Mouse (Mus musculus): ENCODE measurements around the gene Nxpe4.
"Not testable (repeated sequence)": the region's sequence is repeated elsewhere in the genome, so short reads cannot be mapped to it uniquely, and the experiment has no call there.

Gene Nxpe4

DNA sequence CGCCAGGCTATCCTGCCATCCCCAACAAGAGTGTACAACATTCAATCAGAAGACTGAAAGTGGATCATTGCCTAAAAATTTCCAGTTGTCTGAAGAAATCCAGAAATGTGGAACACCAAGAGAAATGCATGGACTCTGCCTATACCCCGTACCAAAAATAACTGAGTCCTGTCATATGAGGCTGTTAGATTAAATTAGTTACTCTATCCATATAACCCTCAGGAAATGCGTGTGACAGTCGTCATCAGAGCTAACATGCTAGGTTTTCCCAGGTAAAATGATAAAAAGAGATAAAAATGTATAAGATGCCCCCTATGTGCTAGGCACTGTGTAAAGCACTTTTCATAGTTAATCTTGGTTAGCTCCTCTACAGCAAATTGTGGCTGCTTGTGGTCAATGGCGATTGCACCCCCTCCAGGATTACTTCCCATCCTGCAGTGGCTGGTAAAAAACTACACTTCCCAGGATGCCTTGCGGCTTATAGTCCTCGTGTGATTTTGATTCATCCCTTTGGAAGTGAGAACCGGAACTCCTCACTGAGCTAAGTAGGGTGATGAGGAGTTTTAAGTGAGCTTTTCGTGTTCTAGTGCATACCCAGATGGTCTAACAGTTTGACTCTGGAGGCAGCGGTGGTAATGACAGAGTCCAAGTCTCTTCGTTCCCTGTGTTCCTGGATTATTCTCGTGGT, at the start of gene Nxpe4:
Gene Nxpe4 (plus strand): TSS at position 519 of the 688 bp plus-strand sequence.
- peak; percentile 7 for DNase-seq (ENCODE audit: low read depth)

DNA sequence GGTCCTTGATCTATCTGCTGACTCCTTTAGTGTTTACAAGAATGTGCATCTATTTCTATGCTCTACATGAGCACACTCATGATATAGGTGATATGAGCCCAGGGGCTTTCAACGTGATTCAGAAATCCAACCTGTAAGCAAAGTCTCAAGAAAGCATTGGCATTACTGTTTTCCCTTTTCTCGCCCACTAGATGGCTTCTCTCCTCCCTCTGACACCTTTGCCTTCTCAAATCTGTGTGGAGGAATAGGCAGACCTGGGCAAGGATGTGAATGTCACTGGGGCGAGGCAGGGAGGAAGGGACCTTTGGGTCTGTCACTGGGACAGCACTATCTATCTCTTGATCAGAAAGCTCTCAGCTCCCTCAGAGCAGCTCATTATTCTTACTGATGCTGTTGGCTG, 35.0 kb upstream of the Nxpe4 start:
- no peak for DNase-seq (ENCODE audit: low read depth)

DNA sequence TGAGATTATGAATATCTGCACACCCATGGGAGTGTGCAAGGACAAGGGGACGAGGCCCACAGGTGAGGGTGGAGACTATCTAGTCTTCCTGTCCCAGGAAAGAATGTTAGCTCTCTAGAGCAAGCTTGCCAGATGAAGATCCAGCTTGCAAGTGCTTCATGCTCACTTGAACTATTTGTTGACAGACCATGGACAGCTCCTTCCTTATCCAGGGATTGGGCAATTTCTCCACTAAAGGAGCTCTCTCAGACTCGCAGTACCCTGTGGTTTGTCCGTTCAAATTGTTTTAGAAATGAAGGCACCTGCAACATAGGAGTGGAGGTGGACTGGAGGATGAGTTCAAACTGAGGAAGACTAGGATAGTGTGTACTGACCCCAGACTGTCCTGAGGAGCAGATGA, 24.3 kb upstream of the Nxpe4 start:
- no peak for DNase-seq (ENCODE audit: low read depth)

DNA sequence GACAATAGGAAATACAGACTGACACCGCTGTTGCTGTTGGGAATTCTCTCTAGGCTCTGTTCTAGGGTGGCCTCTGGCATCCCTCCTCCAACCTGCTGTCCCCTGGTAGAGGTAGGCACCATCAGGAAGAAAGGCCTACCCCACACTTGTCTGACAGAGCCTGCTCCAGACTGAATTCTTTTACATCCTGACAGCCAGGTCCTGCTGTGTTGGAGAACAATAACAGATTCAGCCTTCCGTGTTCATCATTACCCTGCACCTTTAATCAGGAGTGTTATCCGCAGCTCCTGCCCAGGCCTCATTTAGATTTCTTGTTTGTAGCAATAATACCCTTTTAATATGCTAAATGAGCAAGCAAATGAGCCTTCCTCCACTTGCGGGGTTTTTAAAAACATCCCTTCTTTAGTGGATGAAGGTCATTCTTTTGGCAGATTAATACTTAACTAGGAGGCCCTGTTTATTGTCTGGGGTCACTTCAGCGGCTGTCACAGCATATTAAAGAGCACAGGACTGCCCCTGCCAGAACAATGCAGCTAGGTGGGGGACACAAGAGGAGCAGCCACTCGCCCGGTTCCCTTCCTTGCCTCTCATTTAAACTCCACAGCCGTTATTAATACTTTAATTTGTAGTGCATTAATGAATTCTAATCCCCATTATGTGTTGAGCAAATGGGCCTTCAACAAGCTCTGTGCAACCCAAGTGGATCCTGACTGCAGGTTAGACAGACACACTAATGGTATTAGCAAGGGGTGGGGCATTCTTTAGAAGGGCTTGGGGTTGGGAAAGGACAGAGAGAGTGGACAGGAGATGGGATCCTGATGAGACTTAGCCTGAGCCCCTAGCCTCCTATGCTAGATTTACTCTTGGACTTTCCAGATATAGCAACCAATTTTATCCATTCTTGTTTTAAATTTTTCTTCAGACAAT, 21.1 kb upstream of the Nxpe4 start:
- no peak for DNase-seq (ENCODE audit: low read depth)

DNA sequence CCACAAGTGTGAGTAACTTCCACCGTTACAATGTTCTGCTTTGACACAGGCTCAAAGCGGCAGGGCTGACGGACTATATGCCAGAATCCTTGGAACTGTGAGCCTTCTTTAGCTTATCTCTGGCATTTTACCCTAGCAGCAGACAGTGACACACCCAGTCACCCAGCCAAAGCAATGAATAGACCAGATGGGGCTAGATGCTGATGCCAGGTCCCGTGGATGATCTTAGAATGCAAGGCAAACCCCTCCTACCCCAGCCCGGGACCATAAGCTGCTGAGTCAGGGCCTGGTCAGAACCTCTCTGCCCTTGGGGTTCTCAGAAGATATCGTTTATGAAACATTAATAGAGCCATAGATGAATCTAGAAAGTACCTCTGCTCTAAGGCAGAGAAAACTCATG, 19.2 kb upstream of the Nxpe4 start:
- DNase-seq (ENCODE audit: low read depth): no peak

DNA sequence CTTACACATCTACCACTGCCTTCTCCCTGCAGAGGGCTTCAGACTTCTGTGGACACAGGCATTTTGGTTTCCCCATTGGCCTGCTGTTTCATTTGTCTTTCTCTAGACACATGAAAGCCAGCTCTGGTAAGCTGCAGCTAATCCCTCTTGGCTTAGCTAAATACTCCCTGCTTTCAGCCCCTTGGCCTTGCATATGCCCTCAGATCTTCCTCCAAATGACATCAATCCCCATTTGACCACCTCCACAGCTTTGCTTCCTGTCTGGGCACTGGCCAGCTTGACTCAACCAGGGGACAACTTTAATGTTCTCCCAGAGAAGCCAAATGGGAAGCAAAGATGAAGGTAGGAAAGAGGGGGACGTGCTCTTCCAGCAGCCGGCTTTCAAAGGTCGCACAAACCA, 15.1 kb upstream of the Nxpe4 start:
- no peak for DNase-seq (ENCODE audit: low read depth)

DNA sequence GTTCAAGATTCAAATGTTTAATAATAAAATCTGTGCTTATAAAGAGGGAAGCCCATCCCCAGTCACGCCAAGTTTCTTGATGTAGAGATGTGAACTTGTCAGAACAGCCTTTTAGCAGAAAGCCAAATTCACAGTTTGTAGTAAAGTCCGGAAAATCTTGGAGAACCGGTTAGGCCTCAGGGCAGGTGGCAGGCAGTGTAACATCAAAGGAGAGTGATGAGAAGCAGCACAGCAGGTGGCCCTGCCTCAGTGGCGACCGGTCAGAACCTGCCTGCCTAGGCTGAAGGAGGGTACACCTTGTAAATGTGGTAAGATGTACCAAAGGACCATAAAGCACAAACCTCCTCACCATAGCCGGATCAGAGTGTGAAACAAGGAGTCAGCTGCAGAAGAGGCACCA, 4.7 kb downstream of the Nxpe4 start:
- not testable (repeated sequence) for DNase-seq (ENCODE audit: low read depth)

DNA sequence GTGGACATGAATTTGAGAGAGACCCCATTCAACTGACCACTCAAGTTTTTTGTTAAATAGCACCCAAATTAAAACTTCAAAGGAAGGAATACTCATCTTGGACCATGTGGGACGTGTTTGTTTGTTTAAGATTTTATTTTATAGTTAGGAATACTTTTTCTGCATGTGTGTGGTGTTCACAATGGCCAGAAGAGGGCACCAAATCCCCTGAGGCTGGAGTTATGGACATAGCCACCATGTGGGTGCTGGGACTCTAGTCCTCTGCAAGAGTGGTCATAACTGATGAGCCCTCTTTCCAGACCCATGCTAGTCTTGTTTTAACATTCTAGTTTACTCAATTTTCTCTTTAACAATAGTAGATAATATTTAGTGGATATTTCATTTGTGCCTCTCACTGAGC, 14.9 kb downstream of the Nxpe4 start:
- peak; percentile 20 for DNase-seq (ENCODE audit: low read depth)

DNA sequence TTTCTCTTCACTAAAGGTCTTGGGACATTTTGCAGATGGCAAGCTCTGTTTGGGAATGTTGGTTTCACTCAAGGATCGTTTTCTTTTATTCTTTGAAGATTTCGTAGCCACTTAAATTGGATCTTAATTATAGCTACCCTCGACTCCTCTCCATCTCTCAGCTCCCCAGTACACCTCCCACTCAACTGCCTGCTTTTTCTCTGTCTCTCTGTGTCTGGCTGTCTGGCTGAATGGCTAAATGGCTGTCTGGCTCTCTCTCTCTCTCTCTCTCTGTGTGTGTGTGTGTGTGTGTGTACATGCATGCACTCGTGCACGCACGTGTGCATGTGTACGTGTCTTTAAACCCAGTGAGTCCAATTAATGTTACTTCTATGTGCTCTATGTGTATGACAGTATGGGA, 19.5 kb downstream of the Nxpe4 start:
- DNase-seq (ENCODE audit: low read depth): no peak

DNA sequence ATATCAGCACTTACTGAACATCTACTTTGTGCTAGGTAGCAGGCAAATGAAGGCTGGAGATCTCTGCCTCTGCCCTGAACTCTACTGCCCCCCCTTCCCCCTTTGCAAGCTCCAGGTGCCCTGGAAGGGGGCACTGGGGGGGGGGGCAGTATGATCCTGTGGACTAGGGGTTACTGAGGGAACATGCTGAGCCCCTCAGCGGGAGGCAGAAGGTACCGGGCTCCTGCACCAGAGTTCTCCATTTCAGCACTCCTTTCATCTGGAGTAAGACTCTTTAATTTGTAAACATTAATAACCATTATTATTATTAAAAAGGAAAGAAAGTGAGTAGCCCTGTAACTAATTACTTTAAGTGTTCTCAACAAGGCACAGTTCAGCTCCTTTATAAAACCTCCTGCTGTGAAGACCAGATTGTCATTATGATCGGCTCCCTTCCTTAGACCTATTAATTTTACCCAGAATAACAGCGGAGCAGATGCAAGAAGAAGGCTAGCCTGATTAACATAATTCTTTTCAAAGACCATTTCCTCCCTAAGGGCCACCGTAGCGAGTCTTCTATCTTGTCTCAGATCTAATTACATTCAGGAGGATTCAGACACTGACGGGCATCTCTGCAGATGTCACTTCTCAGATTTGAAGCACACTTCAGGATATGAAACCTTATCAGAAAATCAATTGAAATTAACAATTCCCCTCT, 21.0 kb downstream of the Nxpe4 start:
- DNase-seq (ENCODE audit: low read depth): no peak

DNA sequence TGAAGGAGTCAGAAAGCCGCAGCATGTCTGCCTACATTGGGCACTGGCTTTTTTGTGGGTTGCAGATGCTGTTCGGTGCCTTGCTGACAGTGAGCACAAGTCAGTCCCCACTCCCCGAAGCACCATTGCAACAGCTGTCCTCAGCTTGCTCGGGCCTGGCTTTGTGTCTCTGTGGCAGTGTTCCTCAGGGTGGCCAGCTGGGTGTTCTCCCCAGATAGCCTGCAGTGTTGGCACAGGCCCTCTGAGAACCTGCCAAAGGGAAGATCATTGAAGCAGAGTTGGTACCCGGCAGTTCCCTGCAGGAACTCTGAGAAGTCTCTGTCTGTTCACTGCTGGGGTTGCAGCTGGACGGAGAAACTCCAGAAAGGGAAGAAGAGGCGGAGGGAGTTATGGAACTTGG, 22.5 kb downstream of the Nxpe4 start:
- DNase-seq (ENCODE audit: low read depth): no peak

DNA sequence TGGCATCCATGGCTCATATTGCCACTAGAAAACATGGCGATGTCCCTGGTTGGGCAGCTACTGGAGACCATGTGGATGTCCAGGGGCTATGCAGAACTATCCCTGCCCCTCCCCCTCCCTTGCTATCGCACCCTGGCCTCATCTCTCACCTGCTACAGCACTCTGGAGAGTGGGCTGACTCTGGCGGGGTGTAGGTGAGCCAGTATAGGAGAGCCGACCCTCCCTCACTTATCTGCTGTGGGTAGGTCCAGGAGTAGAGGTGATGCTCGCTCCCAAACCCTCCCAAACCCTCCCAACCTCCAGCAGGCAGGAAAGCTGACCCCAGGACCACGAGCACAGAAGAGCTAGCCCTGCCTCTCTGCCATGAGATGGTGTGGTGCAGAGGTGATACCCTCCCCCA, 27.0 kb downstream of the Nxpe4 start:
- DNase-seq (ENCODE audit: low read depth): no peak

DNA sequence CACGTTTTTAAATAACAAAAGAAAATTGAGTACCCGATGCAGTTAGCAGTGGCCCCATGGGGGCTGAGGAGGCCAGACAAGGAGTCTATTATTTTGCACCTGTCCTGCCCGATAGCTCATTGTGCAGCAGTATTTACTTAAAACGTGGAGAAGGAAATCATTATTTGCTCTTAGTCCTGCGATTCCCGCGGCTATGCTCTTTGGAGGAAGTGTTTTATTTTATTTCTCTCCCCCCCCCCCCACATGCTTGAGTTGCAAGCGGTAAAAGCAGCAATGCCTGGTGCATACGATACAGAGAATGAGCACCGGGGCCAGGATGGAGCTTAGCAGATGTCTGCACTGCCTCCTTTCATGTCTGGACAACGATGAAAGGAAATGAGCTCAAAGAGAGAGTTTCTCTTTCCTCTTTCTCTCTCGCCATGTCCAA, 35.6 kb downstream of the Nxpe4 start:
- DNase-seq (ENCODE audit: low read depth): no peak

DNA sequence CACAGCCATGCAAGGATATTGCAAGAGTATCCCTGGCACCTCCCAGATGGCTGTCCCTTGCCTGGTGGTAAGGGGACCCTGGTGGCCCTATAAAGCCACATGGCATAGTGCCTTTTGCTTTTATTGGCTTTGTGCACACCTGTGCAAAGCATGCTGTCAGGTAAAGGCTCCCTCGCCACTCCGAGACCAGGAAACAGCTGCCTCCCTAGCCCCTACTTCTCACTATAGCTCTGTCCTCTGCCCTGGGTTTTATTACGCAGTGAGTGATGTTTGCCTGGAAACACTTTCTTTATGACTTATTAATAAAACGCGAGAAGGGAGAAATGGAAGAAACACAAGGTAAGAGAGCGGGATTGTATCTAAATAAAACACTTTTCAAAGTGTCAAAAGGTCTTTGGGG, 49.1 kb downstream of the Nxpe4 start:
- DNase-seq (ENCODE audit: low read depth): no peak

DNA sequence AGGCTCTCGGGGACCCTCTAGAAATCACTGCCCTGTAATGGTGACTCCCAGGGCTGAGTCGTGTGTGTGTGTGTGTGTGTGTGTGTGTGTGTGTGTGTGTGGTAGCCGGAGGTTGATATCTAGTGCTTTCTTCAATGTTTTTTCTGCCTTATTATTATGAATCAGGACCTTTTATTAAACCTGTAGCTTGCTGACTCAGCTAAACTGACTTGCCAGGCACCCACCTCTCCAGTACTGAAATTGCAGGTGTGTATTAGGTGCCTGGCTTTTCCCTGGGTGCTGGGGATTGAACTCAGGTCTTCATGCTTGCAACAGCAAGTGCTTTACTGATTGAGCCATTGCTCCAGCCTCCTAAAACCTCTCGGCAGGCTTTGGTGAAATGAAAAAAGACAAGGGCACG, 50.1 kb downstream of the Nxpe4 start:
- no peak for DNase-seq (ENCODE audit: low read depth)

DNA sequence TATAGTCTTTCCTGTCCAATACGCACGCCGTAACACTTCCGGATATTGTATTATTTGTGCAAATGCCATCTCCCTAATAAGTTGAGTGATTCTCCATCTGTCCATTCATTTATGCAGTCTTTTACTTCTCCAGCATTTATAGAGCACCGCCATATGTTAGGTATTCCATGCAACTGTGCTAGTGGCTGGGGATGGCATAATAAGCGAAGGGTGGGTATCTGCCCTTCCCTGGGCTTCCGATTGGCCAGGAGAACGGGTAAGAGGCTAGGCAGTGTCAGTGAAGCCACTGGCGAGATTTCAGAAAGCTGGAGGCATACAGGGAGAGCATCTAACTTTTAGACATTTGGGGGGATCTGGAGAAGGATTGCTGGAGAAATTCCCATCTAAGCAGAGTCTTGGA, 52.9 kb downstream of the Nxpe4 start:
- no peak for DNase-seq (ENCODE audit: low read depth)

DNA sequence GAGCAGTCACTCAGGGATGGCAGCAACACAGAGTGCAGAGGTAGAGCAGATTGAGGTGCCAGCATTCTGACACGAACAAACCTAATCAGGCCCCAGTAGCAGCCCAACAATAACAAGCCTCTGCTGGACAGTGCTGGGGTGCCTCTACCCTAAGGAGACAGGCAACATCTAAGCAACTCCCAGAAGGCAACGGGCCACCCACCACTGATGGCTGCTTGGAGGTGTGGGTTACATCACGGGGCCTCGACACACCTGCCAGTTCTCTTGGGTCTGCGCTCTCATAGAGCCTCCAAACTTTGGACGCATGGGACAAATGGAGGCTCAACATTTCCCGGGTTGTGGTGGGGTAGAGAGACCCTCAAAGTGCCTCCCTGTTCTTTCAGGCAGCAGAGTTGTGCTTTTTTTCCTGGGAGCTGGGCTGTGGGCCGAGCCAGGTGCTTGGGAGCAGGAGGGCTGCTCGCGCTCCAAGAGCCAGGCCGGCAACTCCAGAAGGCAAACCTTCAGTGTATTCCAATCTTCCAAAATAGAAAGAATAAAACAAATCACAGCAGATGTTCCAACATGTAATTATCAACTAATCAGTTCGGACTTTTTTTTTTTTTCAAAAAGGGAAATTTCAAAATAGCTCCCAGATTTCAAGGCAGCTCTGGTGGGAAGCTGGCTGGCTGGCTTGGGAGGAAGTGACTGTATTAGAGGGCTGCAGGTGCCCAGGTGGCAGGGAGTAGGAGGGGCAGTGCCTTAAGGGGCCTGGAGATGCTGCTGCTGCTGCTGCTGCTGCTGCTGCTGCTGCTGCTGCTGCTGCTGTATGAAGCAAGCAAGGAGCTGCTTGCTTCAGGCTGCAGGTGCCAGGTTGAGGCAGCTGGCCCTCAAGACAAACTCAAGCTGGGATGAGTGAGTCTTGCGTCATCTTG, 54.5 kb downstream of the Nxpe4 start:
- no peak for DNase-seq (ENCODE audit: low read depth)

DNA sequence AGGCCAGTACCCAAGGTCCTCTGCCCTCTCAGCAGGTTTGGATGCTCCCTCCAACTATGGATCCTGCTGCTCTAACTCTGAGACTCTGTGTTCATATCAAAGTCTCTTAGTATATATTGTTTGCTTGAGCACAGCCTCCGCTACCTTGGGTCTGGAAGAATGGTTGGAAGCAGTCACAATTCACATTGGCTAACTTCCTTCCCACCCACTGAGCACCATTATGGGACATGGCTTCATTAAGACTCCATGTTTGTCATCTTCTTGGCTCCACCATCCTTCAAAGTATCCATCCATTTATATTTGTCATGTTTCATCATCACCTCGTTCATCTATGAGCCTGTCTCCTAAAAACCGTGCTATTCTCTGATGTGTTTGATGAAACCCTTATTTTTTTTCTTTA, 68.9 kb downstream of the Nxpe4 start:
- DNase-seq (ENCODE audit: low read depth): no peak

DNA sequence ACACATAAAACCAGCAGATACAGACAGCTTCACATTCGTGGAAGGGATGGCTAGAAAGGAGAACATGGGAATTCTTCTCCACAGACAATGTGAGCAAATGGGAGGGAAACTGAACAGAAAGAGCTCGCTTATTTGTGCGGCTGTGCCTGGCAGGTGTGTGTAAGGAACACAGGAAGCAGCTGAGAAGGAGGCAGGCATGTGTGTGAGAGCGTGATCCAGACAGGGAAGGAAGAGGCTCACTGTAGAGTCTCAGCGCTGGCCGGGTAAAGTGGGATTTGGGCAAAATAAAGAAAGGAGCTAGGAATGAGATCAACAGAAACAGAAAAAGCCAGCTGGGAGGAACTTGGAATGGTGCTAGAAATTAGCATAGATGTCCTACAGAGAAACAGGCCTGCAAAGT, 74.6 kb downstream of the Nxpe4 start:
- DNase-seq (ENCODE audit: low read depth): no peak

DNA sequence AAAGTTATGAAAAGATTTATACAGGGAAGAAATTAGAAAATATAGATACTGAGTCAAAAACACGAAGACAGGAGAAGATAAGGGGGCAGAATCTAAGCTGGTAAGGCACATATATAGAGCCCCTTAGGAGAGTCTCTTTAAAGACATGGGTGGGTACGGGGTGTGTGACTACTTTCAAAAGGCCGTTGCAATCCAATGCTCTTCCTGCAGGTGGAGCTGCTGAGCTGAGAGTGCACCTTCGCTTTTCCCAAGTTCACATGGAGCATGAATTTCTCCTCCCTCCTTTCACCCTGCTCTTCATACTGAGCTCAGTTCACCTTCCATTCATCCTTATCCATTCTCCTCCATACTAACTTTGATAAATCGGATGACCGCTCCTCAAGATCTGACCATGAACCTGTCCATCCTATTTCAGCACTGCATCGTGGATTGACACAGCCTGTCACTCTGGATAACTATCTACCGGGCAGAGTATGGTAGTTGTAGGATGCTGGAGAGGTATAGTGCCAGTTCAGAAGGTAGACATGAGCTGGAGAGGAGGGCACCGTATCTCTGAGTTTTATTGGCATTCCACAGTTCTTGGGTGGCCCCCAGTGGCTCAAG, 76.4 kb downstream of the Nxpe4 start:
- peak; percentile 33 for DNase-seq (ENCODE audit: low read depth)

DNA sequence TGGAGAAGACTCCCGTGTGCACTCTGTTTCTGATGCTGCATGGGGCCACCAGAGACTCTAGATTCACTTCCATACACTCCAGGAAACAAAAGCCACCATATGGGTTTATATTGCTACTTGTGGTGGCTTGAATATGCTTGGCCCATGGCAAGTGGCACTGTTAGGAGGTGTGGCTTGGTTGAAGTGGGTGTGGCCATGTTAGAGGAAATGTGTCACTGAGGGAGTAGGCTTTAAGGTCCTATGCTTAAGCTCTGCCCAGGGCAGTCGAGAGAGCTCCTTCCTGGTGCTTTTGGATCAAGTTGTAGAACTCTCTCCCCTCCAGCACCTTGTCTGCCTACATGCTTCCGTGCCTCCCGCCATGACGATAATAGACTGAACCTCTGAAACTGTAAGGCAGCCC, 77.6 kb downstream of the Nxpe4 start:
- DNase-seq (ENCODE audit: low read depth): no peak
